Comparison of ENCODE assay signal across 15 mouse cellular contexts in the genomic region with DNA sequence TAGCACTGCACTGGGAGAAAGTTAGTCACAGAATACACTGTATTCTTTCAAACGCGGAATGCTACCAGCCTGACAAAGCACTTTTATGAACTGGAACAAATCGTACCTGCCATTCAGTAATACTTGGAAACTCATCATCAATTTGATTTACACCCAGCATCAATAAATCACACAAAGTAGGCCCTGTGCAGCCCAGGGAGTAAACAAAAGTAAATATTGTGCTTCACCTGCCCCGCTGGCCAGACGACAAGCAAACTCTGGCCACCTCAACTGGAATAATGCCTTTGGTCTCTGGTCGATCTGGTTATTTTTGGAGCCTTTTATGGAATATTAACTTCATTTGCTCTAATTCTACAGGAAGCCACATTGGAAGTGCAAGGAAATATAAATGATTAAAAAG.
"Had no signal": no experiment of that assay in that cellular context is flagged by ENCODE, and none has a peak within 500 bp of the region (broad histone marks: within the 10 kb centered on the region; RNA-seq: fewer than 3 reads in every experiment).

No protein-coding gene starts in this region.

- H3K36me3 ChIP-seq: intestine, embryonic 15.5 days; limb, embryonic 10.5 days; limb, embryonic 13.5 days; liver, embryonic 13.5 days; midbrain, embryonic 12.5 days; midbrain, embryonic 15.5 days; neural tube, embryonic 13.5 days had no signal

- H3K27ac ChIP-seq: intestine, embryonic 15.5 days; limb, embryonic 10.5 days; limb, embryonic 13.5 days; liver, embryonic 13.5 days; macrophage; midbrain, embryonic 12.5 days; midbrain, embryonic 15.5 days; neural tube, embryonic 13.5 days had no signal

- H3K9me3 ChIP-seq: intestine, embryonic 15.5 days; limb, embryonic 10.5 days; limb, embryonic 13.5 days; liver, embryonic 13.5 days; midbrain, embryonic 12.5 days; midbrain, embryonic 15.5 days; neural tube, embryonic 13.5 days had no signal

- H3K4me3 ChIP-seq: intestine, embryonic 15.5 days; limb, embryonic 10.5 days; limb, embryonic 13.5 days; liver, embryonic 13.5 days; midbrain, embryonic 12.5 days; midbrain, embryonic 15.5 days; neural tube, embryonic 13.5 days had no signal

- H3K4me2 ChIP-seq: intestine, embryonic 15.5 days; limb, embryonic 13.5 days; liver, embryonic 13.5 days; lung, embryonic 14.5 days; midbrain, embryonic 12.5 days; midbrain, embryonic 15.5 days; neural tube, embryonic 13.5 days had no signal

- H3K9ac ChIP-seq: intestine, embryonic 15.5 days; limb, embryonic 13.5 days; liver, embryonic 13.5 days; lung, embryonic 14.5 days; midbrain, embryonic 12.5 days; midbrain, embryonic 15.5 days; neural tube, embryonic 13.5 days had no signal

- DNase-seq: kidney, postnatal 14 days; liver; liver, embryonic 13.5 days; lung, embryonic 14.5 days; thymus, adult 18-20 months; thymus, postnatal 36 days had no signal

- H3K27me3 ChIP-seq: intestine, embryonic 15.5 days; limb, embryonic 13.5 days; liver, embryonic 13.5 days; midbrain, embryonic 12.5 days; midbrain, embryonic 15.5 days had no signal

- ATAC-seq: hindbrain, embryonic 16.5 days; intestine, embryonic 15.5 days; lung, postnatal 0 days had no signal

- H3K4me1 ChIP-seq: intestine, embryonic 15.5 days; liver, embryonic 13.5 days had no signal
